Mouse (Mus musculus): ENCODE measurements around the gene Pin1. TPM values are rescaled to one million over a fixed set of nuclear protein-coding genes. Genes with fewer than 3 reads are reported as not detected.

Gene Pin1
- polyA plus RNA-seq, 1 experiment from 2014 or later: 56.2 TPM

DNA sequence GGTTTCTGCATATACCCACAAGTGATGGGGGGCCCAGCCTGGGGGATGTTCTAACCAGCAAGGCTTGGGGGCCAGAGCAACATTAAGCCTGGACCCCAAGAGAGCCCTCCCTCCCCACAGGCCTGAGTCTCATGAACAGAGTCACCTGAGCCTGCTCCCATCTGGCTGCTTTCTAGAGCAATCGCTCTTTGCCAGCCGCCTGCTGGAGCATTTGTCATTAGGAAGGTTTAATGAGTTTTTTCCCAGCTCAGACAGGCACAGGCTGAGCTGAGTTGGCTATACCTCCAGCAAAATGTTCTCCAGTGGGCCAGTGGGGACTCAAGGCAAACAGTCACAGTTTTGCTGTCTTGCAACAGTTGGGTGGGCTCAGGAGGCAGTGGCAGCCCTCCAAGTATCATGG lies 12.5 kb downstream of the Pin1 start:
- no peak overlapping the region; the same call in 1 of the 2 replicates for H3K9ac ChIP-seq
- H3K4me2 ChIP-seq: no peak overlapping the region; the same call in 1 of the 2 replicates
- no peaks in the 10 kb centered on the region for H3K27me3 ChIP-seq
- H3K4me3 ChIP-seq (replicated peaks): no peak overlapping the region
- H3K4me1 ChIP-seq: peaks cover 44% of the 10 kb centered on the region
- peaks cover 57% of the 10 kb centered on the region for H3K36me3 ChIP-seq (replicated peaks)
- H3K27ac ChIP-seq: peak overlapping the region; percentile 84
- no peaks in the 10 kb centered on the region for H3K9me3 ChIP-seq
- ATAC-seq (ENCODE audit: low FRiP score): peak; percentile 4; the same call in 1 of the 2 replicates
- 77% methylated on average over 2 of the region's 2 CpGs for WGBS

DNA sequence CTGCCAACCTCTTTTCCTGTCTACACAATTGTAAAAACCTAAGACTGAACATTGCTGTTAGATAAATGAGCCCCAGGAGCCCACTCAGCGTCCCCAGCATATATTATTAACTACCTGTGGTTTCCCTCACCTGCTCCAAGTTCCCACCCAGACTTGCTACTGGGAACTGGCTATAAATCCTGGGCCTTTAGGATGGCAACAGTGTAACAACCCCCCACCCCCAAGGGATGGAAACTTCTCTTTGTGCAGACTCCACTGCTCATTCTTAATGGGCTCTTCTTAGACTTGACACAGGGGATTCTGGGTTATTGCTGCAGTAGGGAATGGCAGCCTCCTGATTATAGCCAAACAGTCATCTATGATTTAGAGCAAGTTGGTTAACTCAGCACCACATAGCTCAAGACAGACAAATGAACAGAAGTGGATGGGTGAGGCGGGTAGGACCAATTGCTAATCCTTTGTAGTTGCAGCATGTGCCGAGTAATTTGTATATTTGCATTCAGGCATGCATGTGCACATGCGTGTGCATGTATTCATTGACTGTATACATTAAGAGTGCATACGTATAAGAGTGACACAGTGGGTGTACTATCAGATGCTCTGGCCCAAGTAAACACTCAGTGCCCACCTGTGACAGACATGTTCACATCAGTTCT lies 13.2 kb downstream of the Pin1 start:
- H3K9ac ChIP-seq: no peak overlapping the region
- 79% methylated on average over 5 of the region's 5 CpGs for WGBS
- no peak overlapping the region for H3K4me2 ChIP-seq
- H3K36me3 ChIP-seq (replicated peaks): peaks cover 51% of the 10 kb centered on the region
- H3K4me1 ChIP-seq: peaks cover 44% of the 10 kb centered on the region
- H3K27me3 ChIP-seq: no peaks in the 10 kb centered on the region
- no peak overlapping the region for H3K4me3 ChIP-seq (replicated peaks)
- ATAC-seq (ENCODE audit: low FRiP score): no peak
- no peaks in the 10 kb centered on the region for H3K9me3 ChIP-seq
- H3K27ac ChIP-seq: peak overlapping the region; percentile 84

DNA sequence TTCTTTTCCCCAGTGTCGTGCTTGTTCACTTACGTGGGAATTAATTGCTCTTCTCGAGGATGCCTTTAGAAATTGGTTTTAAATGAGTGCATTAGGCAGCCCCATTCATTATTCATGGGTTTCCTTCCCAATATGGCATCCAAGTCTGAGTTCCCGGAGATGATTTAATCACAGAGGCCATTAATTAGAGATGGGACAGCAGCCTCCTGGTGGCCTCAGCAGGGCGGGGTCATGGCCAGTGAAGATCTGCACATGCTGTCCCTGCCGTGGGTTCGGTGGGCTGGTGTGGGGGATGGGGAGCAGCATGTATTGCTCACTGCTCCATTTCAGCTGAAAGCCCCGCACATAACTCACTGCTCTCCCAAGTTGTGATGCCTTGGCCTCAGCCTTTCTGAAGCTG lies 14.0 kb downstream of the Pin1 start:
- Histone ChIP-seq H3K36me3 (replicated peaks) (peaks cover 43% of the 10 kb centered on the region), H3K4me2 (no peak overlapping the region; the same call in 1 of the 2 replicates)
- peak; percentile 21; the same call in 1 of the 2 replicates for ATAC-seq (ENCODE audit: low FRiP score)

DNA sequence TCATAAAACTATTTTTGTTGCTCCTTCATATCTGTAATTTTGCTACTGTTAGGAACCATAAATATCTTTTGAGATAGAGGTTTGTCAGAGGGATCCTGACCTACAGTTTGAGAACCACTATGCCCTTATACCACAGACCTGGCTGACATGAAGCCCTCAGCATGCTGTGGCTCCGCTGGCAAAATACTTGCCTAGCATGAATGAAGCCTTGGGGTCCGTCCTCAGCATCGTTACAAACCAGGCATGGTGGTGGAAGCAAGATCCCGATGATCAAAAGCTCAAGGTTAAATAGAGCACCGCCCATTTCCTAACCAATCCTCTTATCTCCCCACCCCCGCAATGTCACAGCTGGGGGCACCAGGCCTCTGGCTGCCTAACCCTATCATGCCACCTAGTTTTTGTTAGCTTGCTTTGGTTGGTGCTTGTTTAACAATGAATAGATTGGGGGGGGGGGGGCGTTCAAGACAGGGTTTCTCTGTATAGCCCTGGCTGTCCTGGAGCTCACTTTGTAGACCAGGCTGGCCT lies 14.7 kb downstream of the Pin1 start:
- peaks cover 38% of the 10 kb centered on the region for H3K36me3 ChIP-seq (replicated peaks)
- H3K4me2 ChIP-seq: no peak overlapping the region
- no peak for ATAC-seq (ENCODE audit: low FRiP score)
- no peak overlapping the region for H3K4me3 ChIP-seq (replicated peaks)
- no peak overlapping the region for H3K27ac ChIP-seq
- no peaks in the 10 kb centered on the region for H3K9me3 ChIP-seq
- no peak overlapping the region for H3K9ac ChIP-seq
- H3K27me3 ChIP-seq: no peaks in the 10 kb centered on the region
- peaks cover 44% of the 10 kb centered on the region for H3K4me1 ChIP-seq
- WGBS: 17% methylated on average over 7 of the region's 7 CpGs

More for the DNA sequence above, 14.0 kb downstream of the Pin1 start:
- Histone ChIP-seq H3K4me3 (replicated peaks) (no peak overlapping the region), H3K9ac (no peak overlapping the region), H3K4me1 (peaks cover 44% of the 10 kb centered on the region), H3K9me3 (no peaks in the 10 kb centered on the region), H3K27ac (peak overlapping the region; percentile 84; the same call in 1 of the 2 replicates), H3K27me3 (no peaks in the 10 kb centered on the region)
- 14% methylated on average over 8 of the region's 8 CpGs for WGBS

DNA sequence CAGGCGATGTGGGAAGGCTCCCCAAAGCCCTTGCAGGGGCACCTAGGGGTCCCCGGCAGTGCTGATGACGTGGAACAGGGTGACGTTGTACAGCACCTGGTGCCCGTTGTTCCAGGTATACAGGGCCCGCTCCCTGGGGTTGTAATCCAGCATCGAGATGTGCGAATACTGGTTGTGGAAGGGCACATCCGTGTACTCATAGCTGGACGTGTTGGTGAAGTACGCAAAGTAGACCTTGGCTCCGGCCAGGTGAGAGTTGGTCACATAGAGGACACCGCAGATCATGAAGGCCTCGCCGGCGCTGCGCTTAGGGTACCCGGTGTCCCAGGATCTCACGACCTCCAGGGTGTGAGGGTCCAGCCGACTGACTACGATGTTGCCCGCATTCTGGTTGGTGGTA lies 16.2 kb downstream of the Pin1 start:
- H3K9ac ChIP-seq: no peak overlapping the region
- 95% methylated on average over 22 of the region's 22 CpGs for WGBS
- H3K27ac ChIP-seq: no peak overlapping the region
- no peak for ATAC-seq (ENCODE audit: low FRiP score)
- H3K9me3 ChIP-seq: no peaks in the 10 kb centered on the region
- H3K4me2 ChIP-seq: no peak overlapping the region
- H3K4me3 ChIP-seq (replicated peaks): no peak overlapping the region
- H3K27me3 ChIP-seq: no peaks in the 10 kb centered on the region
- peaks cover 24% of the 10 kb centered on the region for H3K36me3 ChIP-seq (replicated peaks)
- H3K4me1 ChIP-seq: peaks cover 37% of the 10 kb centered on the region

DNA sequence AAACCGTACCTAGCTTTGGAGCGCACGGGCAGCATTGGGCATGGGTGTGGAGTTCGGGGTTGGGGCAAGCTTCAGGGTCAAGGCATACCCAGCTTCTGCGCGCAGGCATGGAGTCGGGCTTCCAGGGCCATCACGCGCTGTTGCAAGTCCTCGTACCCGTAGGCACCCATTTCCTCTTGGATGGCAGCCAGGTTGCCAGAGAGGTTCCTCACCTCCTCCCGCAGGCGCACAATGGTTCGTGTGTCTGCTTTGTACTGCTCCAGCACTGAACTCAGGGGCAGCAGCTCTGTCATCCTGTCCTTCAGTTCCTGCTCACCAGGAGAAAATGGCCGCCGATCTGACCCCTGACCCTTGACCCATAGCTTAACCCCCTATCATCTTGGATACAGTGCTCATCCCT lies 20.2 kb downstream of the Pin1 start:
- Histone ChIP-seq H3K4me1 (no peaks in the 10 kb centered on the region), H3K4me3 (replicated peaks) (no peak overlapping the region), H3K27ac (no peak overlapping the region), H3K36me3 (replicated peaks) (0 out of 2 replicates have a peak, but pooled peaks cover 4% of the 10 kb centered on the region), H3K9me3 (no peaks in the 10 kb centered on the region), H3K4me2 (no peak overlapping the region), H3K27me3 (no peaks in the 10 kb centered on the region), H3K9ac (no peak overlapping the region)
- 91% methylated on average over 16 of the region's 16 CpGs for WGBS
- no peak for ATAC-seq (ENCODE audit: low FRiP score)

DNA sequence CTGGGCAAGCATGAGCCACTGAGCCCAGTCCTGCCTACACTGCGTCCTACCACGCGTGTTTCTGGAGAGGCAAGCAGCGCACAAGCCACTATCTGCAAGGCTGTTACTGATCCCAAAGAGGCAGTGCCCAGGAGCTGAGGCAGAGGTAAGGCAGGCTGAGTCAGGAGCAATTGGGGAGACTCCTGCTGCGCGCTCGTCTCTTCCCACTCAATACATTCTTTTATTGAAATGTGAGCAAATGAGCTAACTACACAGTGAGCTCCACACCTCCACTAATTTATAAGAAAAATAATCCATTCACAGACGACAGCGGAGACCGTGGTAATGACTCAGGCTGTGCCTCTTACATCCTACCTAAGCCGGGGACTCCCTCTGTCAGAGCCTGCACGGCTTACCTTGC lies 26.0 kb downstream of the Pin1 start:
- Histone ChIP-seq H3K36me3 (replicated peaks) (no peaks in the 10 kb centered on the region), H3K9ac (no peak overlapping the region), H3K4me2 (no peak overlapping the region), H3K4me1 (peaks cover 30% of the 10 kb centered on the region), H3K27me3 (no peaks in the 10 kb centered on the region), H3K4me3 (replicated peaks) (no peak overlapping the region), H3K9me3 (no peaks in the 10 kb centered on the region), H3K27ac (no peak overlapping the region)
- WGBS: 88% methylated on average over 12 of the region's 12 CpGs
- ATAC-seq (ENCODE audit: low FRiP score): no peak

DNA sequence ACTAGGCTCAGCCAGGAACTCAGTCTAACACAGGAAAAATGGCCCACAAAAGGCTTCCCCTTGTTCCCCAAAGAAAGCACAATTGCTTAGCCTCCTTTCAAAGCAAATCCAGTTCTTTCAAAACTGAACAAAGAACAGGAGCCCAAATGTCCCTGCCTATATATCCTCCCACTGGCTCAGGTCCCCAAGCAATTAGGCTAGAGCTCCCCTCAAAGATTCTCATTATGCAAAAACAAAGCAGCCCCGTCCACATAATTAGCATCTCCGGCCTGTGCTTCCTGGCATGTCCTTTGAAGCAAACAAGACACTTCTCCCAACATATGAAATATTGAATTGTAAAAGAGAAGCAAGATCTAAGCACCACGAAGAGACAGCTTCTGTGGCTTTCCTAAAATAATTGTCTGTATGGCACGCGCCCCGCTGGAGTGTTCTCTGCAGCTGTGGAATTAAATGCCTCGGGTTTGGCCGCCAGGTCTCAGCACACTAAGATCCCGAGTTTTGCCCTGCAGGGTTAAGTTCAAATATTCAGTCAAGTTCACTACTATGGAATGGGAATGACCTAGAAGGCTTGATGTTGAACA lies 28.6 kb downstream of the Pin1 start:
- peaks cover 16% of the 10 kb centered on the region; the same call in 1 of the 2 replicates for H3K27me3 ChIP-seq
- no peaks in the 10 kb centered on the region for H3K36me3 ChIP-seq (replicated peaks)
- no peak overlapping the region for H3K4me3 ChIP-seq (replicated peaks)
- H3K9me3 ChIP-seq: no peaks in the 10 kb centered on the region
- no peak for ATAC-seq (ENCODE audit: low FRiP score)
- H3K27ac ChIP-seq: peak overlapping the region; percentile 75
- WGBS: 33% methylated on average over 9 of the region's 9 CpGs
- no peak overlapping the region for H3K4me2 ChIP-seq
- peaks cover 30% of the 10 kb centered on the region for H3K4me1 ChIP-seq
- H3K9ac ChIP-seq: no peak overlapping the region

DNA sequence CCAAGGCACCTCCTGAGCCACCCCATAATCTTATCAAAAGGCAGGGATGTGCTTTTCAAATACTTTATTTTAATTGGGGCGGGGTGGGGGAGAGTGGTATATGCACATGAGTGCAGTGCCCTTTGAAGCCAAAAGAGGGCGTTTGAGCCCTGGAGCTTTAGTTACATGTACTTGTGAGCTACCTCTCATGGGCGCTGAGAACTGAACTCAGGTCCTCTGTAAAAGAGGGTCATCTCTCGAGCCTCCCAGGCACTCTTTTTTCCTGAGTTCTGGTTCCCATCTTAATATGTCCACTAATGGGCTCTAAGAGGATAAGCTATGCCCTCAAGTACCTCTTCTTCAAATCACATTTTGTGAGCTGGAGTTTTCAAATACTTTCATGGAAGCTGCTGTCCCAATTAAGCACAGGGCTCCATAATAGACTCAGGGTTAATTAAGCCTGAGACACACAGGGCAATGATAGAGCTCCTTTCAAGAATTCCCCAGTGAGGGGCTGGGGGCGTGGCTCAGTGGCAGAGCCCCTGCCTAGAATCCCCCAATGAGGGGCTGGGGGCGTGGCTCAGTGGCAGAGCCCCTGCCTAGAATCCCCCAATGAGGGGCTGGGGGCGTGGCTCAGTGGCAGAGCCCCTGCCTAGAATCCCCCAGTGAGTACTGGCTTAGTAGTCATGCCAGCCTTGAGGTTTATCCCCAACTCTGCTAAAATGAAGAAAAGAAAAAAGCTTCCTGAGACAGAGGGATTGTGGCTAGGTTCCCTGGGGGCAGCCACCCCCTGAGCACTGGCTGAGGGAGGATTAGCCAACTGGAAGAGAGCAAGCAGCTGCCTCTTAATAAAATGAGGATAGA lies 29.9 kb downstream of the Pin1 start:
- Histone ChIP-seq H3K9me3 (no peaks in the 10 kb centered on the region), H3K27ac (peak overlapping the region; percentile 75), H3K36me3 (replicated peaks) (no peaks in the 10 kb centered on the region), H3K4me3 (replicated peaks) (no peak overlapping the region), H3K4me2 (no peak overlapping the region), H3K9ac (no peak overlapping the region), H3K4me1 (peaks cover 30% of the 10 kb centered on the region), H3K27me3 (peaks cover 24% of the 10 kb centered on the region)
- 30% methylated on average over 7 of the region's 7 CpGs for WGBS
- peak; percentile 77 for ATAC-seq (ENCODE audit: low FRiP score)

DNA sequence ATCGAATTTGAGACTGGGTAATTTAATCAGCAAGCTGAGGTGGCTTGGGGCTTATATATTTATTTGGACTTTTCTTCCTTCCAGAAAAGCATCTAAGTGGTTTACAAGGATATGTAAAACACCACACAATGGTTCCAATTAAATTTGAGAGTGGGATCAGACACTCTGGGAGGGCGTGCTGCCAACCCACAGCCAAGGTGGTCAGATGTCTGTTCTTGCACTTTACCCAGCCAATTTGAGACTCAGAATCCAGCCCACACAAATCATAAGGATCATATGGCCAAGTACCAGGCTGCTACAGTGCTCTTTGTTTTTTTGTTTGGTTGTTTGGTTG lies 30.5 kb downstream of the Pin1 start:
- Histone ChIP-seq H3K4me2 (no peak overlapping the region), H3K9me3 (no peaks in the 10 kb centered on the region), H3K27ac (peak overlapping the region; percentile 27), H3K27me3 (peaks cover 28% of the 10 kb centered on the region), H3K36me3 (replicated peaks) (no peaks in the 10 kb centered on the region), H3K9ac (no peak overlapping the region), H3K4me3 (replicated peaks) (no peak overlapping the region), H3K4me1 (peaks cover 30% of the 10 kb centered on the region)
- WGBS: 20% methylated on average over 2 of the region's 2 CpGs
- peak; percentile 34; the same call in 1 of the 2 replicates for ATAC-seq (ENCODE audit: low FRiP score)

DNA sequence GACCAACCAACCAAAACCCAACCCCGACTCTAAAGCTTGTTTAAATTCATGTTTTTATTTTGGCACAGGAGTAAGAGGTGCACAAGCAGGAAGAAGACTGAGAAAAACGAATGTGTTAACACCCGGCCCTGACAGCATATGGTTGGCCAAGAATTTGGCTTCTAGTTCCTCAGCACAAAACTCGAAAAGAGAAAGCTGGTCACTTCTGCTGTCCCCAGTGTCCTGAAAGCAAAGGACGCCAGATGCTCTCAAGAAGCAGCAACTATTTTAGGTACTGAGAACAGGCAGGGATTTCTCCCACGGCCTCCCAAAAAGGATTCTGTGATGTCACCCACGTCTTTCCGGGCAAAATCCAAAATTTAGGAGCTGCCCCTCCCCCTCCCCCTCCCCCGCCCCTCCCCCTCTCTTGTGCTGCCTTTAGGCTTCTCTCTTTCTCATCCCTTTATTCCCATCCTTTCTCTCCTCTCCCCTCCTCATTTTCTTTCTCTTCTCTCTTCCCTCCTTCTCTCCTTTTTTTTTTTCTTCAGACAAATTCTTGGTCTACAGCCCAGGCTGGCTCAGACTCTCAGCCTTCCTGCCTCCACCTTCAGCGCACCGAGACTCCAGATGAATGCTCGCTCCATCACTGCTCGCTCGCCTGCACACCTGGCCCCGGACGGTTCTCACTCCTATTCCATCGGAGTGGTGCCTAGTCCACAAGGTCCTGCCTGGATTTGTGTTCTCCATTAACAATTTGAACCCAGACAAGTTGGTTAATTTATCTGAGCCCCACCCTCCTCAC lies 33.4 kb downstream of the Pin1 start:
- Histone ChIP-seq H3K9ac (no peak overlapping the region), H3K27me3 (peaks cover 36% of the 10 kb centered on the region), H3K4me1 (peaks cover 25% of the 10 kb centered on the region), H3K36me3 (replicated peaks) (no peaks in the 10 kb centered on the region), H3K4me2 (no peak overlapping the region), H3K9me3 (no peaks in the 10 kb centered on the region), H3K27ac (no peak overlapping the region), H3K4me3 (replicated peaks) (no peak overlapping the region)
- no peak for ATAC-seq (ENCODE audit: low FRiP score)
- WGBS: 63% methylated on average over 16 of the region's 17 CpGs

DNA sequence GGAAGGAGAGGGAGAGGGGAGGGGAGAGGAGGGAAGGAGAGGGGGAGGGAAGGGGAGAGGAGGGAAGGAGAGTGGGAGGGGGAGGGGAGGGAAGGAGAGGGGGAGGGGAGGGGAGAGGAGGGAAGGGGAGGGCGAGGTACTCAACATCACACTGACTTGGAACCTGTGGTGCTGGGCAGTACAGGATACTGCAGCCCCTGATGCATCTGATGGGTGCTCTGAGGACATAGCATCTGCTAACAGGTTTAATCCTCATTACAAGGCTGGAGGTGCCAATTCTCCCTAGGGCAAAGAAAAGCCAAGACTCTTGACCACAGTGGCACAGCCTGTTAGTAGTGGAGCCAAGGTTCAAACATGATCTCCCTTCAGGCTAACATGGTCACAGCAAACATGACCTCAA lies 37.5 kb downstream of the Pin1 start:
- Histone ChIP-seq H3K4me3 (replicated peaks) (no peak overlapping the region), H3K9ac (no peak overlapping the region), H3K4me2 (no peak overlapping the region), H3K36me3 (replicated peaks) (no peaks in the 10 kb centered on the region), H3K9me3 (no peaks in the 10 kb centered on the region), H3K27me3 (peaks cover 43% of the 10 kb centered on the region), H3K27ac (no peak overlapping the region), H3K4me1 (peaks cover 18% of the 10 kb centered on the region)
- WGBS: 33% methylated on average over 1 of the region's 1 CpGs
- ATAC-seq (ENCODE audit: low FRiP score): no peak
